Mouse (Mus musculus) effector memory CD4-positive, alpha-beta T cell, adult 5 months (primary cell): ENCODE data around the gene Zfp976. TPM values are rescaled to one million over a fixed set of nuclear protein-coding genes. Genes with fewer than 3 reads are reported as not detected.

Source experiments
- polyA plus RNA-seq: library from polyadenylated mRNA; unstranded; fragments of 100-300 nt; shearing (Covaris generic); gene quantifications from one replicate; pipeline ENCODE4 v1.2.1, GENCODE M21; 2017

Zfp976 gene
- 0.56 TPM for polyA plus RNA-seq

GRCm38 (mm10) chr7:42642152-42643115, at the start of gene Zfp976:
TSS of gene Zfp976 (minus strand) at chr7:42642588.

DNA sequence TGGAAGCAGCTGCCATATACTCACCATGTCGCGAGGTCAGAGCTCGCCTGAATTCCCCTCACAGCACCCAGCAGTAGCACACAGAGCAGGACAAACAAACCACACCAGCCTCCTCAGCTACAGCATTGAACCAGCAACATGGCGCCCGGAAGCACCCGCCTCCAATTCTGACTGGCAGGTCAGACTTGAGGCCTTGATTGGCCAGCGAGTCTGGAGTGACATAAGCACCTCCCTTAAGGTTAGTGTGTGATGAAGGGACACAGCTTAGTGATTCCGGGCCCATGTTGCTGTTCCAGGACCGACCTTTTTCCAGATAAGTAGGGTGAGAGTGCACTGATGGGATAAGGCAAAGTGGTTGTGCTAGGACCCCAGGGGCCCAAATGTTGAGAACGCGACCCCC, 50.0 kb downstream of the Zfp976 start, which contains the start of gene Zfp977:
Gene Zfp977, minus strand, starts transcription at position 135 of the 400 bp plus-strand sequence.

GRCm38 (mm10) chr7:42578488-42578887, 63.9 kb downstream of the Zfp976 start, which contains the start of gene Gm21028:
TSS of gene Gm21028 (minus strand) at chr7:42578588.

Other genes with a start within 250 kb of the Zfp976 start
- gene 4933421I07Rik, start 194.5 kb downstream of the Zfp976 start, polyA plus RNA-seq = not detected
- gene Zfp141, start 136.8 kb downstream of the Zfp976 start, polyA plus RNA-seq = 14.2 TPM
- not detected for gene Gm21028, start 64.0 kb downstream of the Zfp976 start, polyA plus RNA-seq
- gene Zfp977, start 50.0 kb downstream of the Zfp976 start, polyA plus RNA-seq = not detected
- gene Zfp975, start 50.2 kb upstream of the Zfp976 start, polyA plus RNA-seq = 1.7 TPM
- gene Gm17067, start 84.4 kb upstream of the Zfp976 start, polyA plus RNA-seq = 0.11 TPM
- not detected for gene Vmn2r62, start 150.9 kb upstream of the Zfp976 start, polyA plus RNA-seq
- gene Gm2381, start 224.6 kb upstream of the Zfp976 start, polyA plus RNA-seq = not detected